Mouse (Mus musculus): ENCODE data around the gene Xxylt1.

Xxylt1 gene

DNA sequence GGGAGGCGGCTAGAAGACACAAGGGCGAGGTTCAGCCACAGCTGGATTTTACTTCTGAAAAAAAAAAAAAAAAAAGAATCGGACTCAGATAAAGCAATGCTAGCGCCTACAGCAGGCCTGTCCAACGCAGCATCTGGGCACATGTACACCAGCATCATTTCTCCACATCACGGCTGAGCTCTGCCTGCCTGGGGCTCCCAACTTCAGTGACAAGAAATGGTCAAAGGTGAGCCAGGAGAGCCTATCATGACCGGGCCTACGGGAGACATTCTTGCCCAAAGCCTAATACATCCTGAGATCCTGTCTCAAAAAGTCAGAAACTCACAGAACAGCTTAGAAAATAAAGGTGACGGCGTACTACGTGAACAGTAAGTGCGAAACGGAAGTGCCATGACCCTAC is 20.5 kb downstream of the Xxylt1 start:
- DNase-seq, result no peak

DNA sequence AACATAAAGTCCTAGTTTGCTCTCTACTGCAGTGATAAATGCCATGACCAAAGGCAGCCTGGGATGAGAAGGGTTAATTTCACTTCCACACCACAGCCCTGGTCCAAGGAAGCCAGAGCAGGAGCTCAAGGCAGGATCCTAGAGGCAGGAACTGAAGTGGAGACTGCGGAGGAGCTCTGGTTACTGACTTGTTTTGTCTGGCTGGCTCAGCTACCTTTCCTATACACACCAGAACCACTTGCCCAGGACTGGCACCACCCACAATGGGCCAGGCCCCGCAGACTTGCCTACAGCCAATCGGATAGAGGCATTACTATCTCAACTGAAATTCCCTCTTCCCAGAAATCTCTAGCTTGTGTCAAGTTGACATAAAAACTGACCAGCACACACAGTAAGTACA is 21.0 kb downstream of the Xxylt1 start:
- no peak for DNase-seq

DNA sequence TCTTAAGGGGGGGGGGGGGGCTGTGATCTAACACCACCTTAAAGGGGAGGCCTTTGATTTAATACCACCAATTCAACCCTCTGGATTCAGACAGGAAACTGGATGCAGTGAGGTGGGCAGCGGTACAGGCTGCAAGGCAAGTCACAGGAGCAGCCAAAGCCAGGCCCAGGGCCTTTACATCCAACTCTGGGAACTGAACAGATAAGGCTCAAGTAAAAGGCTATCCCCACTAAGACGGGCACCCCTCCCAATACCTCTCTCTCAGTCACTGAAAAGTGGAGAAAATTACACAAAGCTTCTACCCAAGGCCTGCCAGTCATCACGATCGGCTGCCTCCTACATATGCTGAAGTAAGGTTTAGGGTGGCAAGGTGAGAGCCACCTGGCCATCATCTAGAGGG is 21.5 kb downstream of the Xxylt1 start:
- no peak for DNase-seq

DNA sequence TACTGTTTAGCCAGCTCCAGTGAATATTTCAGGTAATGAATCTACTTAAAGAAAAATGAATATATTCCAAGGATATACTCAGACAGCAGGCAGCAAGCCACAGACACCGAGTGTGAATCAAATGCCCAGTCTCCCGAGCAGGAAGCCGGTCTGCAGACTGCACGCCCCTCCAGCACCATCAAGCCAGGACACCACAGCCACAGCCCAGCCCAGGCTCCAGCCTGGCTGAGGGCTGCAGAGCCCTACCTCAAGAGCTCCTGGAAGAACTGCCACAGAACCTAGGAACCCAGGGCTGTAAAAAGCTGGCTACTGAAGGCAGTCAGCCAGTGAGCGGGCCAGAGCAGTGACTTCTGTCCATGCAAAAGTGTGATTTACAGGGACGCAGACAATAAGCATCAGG is 28.4 kb downstream of the Xxylt1 start:
- DNase-seq, result no peak

DNA sequence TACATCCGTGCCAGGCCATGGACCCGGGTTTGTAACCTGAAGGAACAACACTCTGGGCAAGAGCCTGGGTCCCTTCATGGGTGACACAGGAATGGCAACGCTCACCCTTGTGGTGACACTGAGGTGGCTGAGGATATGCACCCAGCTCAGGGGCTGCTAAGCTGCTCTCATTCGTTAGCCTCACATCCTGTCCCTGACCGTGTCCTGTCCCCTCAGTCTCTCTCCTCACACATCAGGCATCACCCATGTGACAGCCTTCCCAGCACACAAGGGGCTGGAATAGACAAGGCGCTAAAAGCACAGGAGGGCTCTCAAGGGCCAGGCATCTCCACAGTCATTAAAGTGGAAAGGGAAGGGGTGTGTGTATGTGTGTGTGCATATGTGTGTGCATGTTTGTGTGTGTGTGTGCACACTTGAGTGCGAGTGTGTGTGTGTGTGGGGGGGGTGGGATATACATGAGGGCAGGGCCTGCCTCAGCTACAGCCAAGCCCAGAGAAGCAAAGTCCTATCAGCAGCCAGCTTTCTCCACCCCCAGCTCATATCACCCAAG is 29.0 kb downstream of the Xxylt1 start:
- DNase-seq, result no peak

DNA sequence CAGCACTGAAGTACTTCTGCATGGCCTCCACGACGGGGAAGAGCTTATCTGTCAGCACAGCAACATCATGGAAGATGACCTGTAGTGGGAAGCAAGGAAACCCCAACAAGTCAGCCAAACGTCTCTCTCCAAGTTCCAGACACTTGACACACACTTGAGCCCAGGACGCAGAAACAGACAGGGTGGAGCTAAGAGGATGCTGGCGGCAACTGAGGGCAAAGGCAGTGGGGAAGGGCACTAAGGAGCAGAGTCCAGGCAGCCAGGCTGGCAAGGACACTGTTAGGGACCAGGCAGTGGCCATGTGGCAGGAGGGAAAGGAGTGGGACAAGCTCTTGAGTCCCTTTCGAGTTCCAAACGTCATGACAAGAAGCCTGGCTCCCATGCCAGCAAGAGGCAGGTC is 30.5 kb downstream of the Xxylt1 start:
- no peak for DNase-seq

DNA sequence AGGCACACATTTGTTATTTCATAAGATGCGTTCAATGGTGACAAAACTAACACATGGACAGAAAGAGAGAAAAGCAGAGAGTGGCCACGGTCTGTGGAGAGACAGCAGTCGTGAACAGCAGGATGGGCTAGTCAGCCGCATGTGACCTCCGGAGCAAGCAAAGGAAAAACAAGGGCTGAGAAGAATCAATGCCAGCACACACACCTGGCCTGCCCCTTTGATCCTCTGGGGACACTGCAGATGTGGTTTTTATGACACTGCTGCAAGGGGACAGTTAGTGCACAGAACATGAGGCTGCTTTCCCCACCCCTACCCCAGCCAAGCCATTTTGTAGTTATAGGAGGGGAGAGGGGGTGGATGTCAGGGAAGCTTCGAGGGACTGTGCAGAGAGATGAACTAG is 33.0 kb downstream of the Xxylt1 start:
- no peak for DNase-seq

DNA sequence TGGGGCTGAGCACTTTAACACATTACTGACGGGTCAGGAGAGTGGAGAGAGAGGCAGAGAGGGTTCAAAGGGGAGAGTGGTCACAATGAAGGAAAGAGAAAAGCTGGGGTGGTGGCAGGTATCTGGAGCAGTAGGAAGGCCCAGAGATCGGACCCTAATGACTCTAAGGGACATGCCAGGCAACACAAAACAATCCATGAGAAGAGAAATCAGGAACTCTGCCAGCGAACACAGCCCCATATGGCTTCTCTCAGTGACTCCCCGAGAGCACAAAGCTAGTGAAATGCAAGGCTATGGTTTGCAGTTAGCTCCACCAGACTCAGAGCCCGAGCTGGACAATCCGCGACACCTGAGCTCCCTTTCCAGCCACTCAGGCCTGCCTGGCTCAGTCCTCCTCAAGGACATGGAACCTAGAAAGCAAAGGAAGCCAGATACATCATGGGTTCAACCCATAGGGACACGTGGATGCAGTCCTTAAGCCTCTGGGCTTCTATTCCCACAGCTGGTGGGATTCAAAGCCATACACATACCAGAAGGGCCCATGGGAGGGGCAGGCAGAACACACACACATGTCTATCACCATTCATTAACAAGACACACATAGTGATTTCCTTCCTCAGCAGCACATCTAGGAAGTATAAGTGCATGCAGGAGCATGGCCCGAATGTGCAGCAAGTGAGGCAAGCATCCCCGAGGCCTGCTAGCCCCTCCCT is 33.9 kb downstream of the Xxylt1 start:
- no peak for DNase-seq

DNA sequence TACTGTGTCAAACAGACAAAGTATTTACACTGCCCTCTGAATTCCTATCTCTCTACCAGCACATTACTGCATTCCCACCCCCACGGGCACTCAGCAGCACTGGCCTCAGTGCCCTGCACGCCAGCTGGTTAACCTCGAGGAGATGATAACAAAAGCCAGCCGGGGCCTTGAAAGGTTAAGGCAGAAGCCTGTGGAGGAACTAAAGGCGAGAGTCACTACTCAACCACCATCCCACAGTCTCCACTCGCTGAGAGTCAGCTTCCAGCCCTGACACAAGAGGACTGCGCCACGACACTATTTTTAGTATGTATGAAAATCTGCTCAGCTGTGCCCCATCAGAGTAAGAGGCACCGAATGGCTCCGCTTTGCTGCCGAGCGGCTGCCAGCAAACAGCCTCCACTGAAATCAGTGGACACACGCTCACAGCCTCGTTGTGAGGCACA is 35.0 kb downstream of the Xxylt1 start:
- no peak for DNase-seq

DNA sequence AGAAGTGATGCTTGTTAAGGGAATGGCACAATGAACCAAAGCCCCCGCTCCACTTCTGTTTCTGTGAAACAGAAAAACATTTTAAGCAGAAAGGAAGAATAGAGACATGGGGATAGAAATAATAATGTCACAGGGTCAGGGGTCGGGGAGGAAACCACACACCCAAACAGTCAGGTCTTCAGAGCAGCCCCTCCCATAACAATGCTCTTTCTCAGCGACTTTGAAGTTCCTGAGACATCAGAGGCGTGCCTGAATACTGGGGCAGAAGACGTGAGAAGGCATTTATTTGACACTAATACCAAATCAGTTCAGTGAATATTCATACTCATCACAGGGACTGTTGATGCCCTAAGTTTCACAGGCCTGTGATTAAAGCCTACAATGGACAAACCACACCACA is 36.0 kb downstream of the Xxylt1 start:
- DNase-seq, result no peak

DNA sequence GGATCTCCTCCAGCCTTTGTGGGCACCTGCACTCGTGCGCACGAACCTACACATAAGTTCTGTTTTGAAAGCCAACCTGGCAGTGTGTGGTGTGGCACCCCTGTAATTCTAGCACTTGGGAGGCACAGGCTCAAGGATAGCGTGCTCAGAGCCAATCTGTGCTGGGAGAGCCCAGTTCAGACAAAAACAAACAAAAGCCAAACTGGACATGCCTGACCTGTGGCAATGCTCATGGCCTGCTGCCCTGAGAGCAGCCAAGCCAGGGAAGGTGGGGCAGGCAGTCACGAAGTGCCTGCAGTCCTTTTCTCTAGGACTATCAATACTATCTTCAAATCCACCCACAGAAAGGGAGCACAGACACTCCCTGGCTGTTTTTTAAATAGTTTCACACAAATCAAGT is 38.1 kb downstream of the Xxylt1 start:
- no peak for DNase-seq

DNA sequence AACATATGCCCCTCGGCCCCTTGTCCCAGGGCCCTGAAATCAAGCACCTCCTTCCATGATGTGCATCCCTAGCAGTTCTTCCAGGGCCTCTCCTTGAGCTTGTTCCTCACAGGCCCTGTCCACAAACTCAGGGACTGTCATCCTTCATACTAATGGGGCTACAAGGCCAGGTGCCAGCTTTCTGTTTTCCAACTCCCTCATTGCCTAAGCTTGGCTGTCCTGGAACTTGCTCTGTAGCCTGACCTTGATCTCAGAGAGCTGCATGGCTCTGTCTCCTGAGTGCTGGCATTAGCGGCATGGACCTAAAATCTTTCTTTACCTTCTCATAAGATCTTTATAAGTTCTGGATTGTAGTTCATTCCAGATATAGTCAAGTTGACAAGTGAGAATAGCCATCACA is 39.7 kb downstream of the Xxylt1 start:
- DNase-seq, result no peak

DNA sequence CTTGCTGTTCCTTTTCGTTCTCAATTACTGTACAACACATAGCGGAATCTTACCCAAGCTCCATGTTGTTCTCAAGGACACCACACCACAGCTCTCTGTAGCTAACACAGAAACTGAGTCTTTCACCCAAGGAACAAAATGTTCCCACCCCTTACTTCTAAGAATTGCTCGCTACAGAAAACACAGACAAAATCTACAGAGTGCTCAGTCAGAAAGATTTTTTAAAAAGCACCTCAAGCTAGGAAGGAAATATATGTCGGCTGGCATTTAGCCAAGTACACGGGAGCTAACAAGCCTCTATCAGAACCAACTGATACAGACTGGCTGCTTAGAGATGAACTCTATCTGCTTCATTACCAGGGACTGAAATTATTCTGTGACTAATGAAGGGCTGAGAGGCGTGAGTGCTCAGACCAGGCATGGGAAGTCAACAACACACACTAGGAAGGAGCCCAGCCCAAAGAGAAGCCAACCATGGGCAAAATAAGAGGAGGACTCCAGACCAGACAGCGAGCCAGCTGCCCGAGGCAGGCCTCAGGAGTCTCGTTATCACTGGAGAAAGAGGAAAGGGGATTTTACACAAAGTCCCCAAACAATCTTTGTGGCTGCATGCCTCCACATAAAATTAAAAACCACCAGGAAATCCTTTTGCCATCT is 41.3 kb downstream of the Xxylt1 start:
- no peak for DNase-seq

DNA sequence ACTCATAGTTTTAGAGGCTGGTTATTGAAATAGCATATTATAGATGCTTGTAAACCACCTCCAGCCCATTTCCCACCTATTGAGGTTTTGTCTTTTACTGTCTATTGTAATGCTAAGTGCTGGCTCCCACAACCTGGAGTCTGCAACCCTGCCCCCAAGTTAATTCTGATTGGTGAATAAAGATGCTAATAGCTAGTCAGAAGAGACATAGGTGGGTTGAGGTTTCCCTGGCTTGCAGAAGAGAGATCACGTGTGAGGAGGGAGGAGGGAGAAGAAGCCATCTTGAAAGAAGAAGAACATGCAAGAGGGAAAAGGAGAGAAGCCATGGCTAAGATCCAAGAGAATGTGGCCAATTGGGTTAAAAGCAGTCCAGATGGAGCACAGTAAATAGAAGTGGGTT is 43.8 kb downstream of the Xxylt1 start:
- DNase-seq, result no peak

DNA sequence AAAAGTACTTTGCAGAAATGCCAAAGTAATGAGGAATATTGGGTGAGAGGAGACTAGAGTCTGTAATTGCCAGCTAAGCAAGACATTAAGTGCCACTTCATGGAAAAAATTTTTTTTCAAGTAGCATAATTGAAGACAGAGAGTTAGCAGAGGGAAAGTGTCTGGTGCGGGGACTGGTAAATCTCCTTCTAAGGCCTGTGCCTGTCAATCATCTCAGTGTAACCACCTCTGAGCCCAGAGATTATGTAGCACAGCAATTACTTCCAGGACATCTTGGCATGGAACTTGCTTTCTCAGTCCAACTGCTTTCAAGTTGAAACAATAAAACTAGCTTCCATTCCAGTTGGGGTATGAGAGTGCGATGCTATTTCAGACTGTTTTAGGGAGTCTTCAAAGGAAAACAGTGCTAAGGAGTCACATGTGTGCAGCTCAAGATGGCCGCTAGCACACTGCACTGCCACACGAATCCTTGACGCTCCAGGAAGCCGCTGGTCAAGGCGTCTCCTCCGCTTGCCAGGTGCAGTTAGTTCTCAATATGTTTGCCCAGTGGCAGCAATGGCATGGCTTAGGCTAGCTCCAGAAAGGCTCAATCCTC is 45.5 kb downstream of the Xxylt1 start:
- no peak for DNase-seq

DNA sequence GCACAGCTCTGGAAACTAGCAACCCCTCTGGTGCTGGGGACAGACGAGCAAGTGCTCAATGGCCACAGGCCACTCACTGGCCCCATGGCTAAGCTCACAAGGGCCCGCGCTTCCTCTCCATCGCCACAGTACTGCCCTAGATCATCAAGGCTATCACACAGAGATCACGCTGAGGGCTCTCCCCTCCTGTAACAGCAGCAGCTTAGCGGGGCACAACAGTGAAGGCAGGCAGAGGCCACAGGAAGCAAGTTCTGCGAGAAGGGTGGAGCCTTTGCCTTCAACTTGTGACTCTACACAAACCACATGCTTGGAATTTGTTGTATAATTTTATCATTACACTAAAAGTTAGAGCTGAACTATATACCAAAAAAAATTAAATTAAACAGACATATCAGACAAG is 46.0 kb downstream of the Xxylt1 start:
- no peak for DNase-seq

DNA sequence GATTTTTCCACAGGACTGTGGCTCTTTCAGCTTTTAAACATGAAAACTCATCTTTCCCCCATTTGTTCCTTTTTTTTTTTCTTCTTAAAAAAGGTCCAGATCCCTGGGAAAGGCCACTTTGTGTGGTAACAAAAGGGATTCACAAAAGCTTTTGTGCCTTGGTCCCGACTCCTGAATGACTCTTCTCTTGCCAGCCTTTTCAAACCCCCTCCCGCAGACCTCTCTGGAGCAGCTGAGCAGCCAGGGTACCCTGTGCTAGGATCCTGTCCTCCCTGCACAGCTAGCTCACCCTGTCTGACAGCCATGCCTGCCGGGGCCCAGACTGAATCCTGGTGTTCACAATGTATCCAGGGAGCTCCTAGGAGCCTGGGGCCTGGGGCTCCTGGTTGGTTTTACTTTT is 47.2 kb downstream of the Xxylt1 start:
- no peak for DNase-seq

DNA sequence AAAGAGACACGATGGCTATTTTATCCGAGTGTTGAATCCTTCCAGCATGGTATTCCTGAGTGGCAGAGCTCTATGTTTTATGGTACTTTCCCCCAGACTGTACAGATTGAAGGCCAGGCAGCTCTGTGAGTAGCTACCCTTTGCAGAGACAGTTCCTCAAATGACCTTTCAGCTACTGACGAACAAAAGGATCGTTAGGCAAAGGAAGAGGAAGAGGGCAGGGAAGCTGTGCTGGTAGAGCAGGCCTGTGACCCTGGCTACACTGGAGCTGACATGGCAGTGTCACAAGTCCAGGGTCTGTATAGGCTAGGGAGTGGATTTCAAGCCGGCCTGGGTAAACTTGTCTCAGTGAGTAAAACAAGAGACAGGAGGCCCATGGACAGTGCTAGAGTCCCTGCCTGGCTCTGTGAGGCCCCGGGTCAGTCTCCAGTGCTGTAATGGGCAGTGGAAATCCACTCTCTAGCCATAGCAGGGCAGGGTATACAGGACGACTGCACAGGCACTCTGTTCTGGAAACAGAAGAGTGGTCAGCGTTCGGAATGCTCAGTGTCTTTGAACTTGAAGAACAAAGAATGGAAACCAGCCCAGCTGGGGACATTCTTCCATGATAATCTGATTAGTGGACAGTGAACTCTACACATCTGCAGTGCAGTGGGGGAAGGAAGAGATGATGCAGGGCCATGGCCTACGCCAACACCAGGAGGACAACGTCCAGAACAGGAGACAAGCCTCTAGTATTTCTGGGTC is 51.3 kb downstream of the Xxylt1 start:
- no peak for DNase-seq

DNA sequence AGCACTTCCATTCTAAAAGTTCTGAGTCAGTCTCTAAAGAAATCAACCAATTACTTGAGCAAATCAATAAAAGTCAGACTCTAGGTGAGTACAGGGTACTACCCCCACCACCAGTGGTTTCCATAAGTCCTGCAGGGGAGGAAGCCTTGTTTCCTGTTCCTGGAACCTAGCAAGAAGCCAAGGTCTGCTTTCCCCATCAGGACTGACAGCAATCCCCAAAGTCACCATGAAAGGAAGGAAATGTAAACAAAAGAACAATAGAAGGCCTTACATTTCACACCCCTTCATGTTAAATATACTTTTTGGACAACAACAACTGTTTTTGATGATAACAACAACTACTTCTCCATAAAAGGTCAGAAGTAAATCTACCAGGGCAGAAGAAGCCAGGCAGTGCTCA is 53.6 kb downstream of the Xxylt1 start:
- DNase-seq, result no peak

DNA sequence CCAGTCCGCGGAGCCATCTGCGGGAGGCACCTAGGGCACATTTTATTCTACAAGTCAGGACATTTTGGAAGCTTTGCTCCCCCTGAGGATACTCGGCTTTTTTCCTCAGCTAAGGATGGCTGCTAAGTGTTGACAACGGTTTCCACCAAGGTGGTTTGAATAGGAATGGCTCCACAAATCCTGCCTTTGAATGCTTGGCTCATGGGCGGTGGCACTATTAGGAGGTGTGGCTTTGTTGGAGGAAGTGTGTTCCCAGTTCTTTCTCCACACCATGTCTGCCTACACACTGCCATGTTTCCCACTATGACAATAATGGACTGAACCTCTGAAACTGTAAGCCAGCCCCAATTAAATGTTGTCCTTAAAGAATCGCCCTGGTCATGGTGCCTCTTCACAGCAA is 55.7 kb downstream of the Xxylt1 start:
- DNase-seq, result no peak

DNA sequence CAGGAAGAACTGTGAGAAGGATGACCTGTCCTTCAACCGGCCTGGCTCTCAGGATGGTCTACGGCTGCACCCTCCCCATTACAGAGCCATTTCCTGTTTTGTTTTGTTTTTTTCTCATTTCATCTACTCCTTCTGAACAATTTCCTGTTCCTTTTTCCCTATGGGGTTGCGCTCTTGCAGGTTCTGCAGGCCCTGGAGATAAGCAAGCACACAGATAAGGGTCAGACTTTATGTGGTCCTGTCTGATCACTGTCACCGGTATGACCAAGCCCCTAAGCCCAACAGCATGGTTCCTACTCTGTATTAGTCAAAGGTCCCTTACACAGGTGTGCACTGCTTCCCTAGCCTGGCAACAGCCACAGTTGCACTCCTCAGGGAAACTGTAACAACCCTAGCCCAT is 56.2 kb downstream of the Xxylt1 start:
- DNase-seq, result no peak

DNA sequence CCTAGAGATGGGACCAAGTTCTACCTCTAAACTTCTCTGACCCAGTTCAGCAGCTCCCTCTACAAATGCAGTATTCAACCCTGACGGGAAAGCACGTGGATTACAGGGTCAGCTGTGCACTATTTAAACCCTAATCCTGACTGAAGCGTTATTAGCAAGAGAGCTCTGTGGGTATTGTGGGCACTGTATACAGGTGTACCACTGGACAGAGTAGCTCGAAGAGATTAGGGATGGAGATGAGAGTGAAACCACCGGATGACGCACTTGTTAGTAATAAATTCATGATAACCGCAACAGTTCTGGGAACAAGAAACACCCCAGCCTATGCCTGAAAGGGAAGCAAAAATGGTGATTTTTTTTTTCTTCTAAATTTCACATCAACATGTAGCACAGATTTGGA is 57.0 kb downstream of the Xxylt1 start:
- DNase-seq, result no peak

DNA sequence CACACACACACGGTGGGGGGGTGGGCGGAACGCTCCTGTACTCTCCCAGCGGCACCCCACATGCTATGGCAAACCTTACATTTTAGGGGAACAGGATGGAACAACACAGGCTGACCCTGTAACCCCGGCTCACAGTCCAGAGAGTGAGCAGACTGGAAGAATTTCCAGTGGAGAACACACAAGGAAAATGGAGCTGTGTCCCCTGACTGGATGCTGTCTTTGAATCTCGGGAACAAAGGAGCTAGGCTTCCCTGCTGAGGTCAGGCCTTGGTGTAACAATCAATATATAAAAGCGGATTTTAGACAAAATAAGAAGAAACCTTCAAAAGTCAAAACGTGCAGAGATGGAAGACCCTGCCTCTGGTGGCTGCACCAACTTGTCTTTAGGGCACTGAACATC is 57.4 kb downstream of the Xxylt1 start:
- no peak for DNase-seq

DNA sequence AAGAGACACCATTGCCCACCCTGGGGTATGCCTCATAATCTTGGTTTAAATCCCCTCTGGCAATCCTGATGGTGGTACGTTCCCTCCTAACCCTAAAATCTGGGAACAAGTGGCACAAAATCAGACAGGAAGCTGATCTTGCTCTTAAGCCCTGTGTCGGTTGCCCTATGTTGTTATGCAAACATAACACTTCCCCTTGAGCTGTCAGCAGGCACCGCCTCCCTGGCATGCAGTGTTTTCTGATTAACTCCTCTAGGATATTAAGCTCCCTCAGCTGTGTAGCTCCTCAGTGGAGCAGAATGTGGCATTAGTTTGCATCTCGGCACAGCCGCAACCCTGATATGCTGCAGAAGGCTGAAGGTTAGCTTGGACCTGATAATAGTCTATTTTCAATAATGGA is 58.9 kb downstream of the Xxylt1 start:
- no peak for DNase-seq

Data from right cerebral cortex, postnatal 14 days (tissue).